Mouse (Mus musculus) right cerebral cortex, adult 18-20 months (tissue): ENCODE results near the gene Rora.

Experiments
- DNase-seq: peaks from one replicate; pipeline ENCODE4 v3.0.0; 2022; ENCODE audit warnings: mixed read lengths

The Rora gene

GRCm38 (mm10) chr9:69371046-69371724 is 717.6 kb downstream of the Rora start:
- DNase-seq, result no peak

DNA sequence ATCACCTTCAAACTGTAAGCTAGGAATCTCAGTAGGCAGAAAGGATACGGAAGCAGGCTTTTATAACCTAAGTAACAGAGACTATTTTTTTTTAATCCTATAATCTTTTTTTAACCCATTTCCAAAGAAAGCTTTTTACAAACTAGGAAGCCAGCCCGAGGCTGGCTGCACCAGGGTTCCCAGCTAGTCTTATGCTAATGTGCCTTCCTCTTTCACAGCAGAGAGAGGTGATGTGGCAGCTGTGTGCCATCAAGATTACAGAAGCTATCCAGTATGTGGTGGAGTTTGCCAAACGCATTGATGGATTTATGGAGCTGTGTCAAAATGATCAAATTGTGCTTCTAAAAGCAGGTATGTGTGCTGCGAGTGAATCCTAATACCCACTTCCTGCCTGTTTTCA is 719.3 kb downstream of the Rora start:
- DNase-seq, result peak; percentile 31

DNA sequence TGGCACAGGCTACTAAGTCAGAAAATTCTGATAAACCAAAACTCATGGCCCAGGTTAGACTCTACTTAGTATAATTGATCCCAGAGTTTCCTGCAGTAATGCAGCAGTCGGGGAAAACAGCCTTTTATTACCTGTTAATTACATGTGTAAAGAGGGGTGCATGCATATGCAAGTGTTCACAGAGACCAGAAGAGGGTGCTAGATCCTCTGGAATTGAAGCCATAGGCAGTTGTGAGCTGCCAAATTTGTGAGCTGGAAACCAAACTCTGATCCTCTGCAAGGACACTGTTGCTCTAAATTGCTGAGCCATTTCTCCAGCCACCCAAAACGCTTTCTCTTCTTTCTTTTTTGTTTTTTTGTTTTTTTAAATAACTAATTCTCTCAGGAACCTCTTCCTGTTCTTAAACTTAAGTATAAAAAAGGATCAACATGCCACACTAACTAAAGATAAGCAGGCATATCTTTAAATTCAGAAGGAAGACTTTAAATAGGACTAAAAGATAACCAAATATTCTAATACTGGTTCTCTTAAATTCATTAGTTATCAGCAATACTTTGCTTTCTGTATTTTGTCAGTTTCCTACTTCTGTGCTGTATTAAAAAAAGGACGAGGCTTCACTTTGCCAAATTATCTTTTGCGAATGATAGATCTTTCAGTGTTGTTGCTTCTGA is 723.5 kb downstream of the Rora start:
- DNase-seq, result no peak

DNA sequence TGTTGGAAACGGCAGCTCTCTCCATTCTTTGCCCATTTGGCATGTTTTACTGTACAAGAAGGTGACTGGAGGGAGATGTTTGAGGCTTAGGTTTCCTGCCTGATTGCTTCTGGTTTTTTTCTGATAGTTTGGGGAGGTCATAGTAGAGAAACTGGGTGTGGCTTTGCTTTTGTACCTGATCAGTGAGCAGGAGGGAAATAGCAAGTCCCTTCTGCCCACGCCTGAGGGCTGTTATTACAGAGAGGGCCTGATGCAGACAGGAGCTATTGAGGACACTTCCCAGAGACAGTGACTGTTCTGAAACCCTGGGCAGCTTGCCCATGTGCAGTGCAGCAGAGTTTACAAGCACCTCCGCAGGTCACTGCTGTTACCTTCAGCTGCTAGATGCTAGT is 724.1 kb downstream of the Rora start:
- no peak for DNase-seq

GRCm38 (mm10) chr9:69380546-69380945 is 727.0 kb downstream of the Rora start:
- no peak for DNase-seq

DNA sequence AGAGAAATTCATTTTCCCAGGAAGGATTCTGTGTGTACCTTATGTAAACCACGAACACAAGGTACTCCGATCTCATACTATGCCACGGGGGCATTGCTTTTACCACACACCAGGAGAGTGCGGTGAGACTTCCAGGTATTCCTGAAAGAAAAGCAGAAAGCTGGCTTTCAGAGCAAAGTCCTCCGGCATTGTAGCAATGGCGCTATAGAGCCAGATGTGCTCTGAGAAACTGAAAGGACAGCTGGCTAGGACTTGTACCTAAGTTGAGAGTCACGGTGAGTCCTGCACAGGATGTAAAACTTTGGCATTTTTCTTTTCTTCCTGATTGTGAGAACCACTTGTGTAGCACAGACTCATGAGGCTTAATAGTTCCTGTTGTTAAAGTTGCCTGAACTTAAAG is 728.2 kb downstream of the Rora start:
- no peak for DNase-seq

- DNase-seq, result no peak
Observed at GRCm38 (mm10) chr9:69384475-69384874, 730.9 kb downstream of the Rora start.

GRCm38 (mm10) chr9:69384905-69385304 is 731.3 kb downstream of the Rora start:
- DNase-seq, result no peak

DNA sequence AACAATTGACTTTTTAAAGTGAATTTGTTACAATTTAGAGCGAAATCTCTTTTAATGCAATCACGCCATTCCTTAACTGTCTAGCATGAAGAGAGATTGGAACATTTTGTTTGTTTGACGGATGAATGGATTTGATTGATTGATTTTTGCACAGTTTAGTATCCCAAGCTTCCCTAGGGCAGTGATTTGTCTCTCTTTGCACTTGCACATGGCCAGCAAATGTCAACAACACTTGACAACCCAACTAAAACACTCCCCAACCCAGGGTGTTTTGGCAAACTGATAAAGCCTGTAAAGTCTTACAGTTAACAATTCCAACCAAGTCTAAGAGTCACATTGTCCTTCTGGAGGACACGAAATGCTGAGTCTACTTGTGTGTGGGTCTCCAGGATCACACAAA is 733.7 kb downstream of the Rora start:
- DNase-seq, result no peak

DNA sequence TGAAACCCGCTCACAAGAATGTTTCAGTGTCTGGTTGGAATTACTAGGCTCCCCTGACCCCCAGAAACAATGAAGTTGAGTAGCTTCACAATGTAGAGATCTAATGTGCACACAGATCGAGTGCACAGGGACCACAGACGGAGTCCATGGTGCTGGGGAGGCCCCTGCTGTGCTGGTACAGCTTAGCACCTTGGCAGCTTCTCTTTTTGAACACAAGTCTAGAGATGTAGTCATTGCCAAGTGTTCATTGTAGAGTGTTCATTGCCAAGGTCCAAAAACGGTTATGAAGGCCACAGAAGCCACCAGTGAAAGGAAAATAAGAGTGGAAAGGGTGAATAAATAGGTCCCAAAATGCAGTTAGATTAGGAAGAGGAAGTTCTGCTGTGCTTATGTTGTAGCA is 737.0 kb downstream of the Rora start:
- DNase-seq, result no peak

DNA sequence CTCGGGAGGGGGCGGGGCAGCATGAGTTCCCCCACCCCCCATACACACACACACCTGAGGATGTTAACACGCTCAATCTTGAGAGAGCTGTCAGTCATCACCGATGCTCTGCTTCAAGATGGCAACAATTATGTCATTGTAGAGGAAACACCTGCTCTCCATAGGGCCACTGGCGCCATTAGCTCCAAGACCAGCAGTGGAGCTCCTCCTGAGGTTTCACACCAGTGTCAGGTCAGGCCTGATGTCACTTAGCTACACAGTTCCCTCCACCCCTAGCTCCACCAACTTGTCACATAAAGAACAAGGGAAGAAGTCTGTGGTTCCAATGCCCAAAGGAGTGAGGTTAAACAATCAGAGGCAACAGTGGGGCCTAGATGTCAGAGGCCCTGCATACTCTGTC is 740.6 kb downstream of the Rora start:
- DNase-seq, result no peak

- DNase-seq, result no peak
Observed at GRCm38 (mm10) chr9:69397432-69397759, 743.8 kb downstream of the Rora start.

GRCm38 (mm10) chr9:69397760-69398452 is 744.3 kb downstream of the Rora start, which contains the start of gene Ice2:
Ice2 (plus strand) TSS chr9:69397906.
- peak; percentile 73 for DNase-seq

DNA sequence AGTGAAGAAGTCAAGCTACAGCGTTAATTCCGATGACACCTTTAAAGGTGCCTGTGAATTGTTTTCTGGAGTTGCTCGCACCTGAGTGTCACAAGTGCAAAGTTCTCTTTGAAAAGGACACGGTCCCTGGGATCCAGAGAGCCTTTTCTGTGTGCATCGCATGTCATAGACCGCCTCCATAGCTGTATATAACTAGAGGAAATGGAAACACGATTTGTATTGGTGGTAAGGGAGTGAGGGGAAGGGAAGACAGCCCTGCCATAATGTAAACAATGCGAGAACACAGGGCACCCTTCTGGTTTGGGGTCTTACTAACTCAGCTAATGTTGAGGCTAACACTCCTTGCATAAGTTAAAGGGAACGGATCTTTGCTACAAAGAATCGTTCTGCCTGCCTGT is 744.9 kb downstream of the Rora start:
- DNase-seq, result no peak

DNA sequence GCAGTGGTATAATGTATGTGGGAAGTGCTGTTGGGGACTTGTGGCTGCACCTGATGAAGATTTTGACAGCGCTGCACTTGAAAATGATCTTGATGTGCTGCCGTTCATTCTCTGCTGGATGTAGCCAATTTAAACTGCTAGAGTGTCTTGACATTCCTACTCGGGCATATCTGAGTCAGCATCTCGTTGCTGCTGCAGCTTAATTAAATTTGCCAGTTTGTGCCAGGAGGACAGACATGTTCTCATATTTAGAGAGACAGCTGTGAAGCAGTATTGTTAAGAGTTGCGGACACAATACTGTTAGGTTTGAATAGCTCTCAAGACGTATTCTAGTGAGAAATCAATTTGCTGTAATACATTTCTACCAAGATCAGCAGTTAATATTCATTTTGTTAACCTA is 751.1 kb downstream of the Rora start:
- DNase-seq, result no peak

- DNase-seq, result no peak
Observed at GRCm38 (mm10) chr9:69419476-69419875, 765.9 kb downstream of the Rora start.

GRCm38 (mm10) chr9:69430531-69430930 is 776.9 kb downstream of the Rora start:
- DNase-seq, result no peak

DNA sequence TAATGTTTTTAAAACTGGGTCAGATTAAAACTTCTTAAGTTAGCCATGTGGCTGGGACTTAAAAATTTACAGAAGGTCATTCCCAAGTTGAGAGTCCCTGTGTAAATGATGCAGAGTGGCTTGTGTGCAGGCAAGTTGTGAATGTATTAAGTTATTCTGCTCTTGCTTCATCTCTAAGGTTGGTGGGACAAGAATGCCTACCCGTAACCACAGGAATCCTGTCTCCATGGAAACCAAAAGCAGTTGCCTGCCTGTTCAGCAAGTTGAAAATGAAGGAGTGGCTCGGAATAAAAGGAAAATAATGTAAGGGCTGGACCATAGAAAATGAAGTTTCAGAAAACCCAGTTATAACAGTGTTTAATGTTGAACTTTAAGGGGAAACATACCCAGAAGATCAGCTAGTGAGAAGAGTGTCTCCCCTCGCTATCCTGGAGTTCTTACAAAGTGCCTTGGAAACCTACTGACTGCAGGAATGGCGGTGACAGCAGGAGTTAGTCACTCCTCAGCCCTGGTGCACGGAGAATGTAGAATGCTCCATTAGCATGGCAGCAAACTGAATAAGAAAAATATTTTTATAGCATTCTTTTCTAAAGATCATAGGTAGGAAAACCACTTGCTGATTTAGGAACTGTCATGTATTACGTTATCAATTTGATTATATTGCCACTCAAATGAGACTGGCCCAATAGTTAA is 778.4 kb downstream of the Rora start:
- DNase-seq, result no peak

- no peak for DNase-seq
Observed at GRCm38 (mm10) chr9:69435194-69435593, 781.6 kb downstream of the Rora start.

DNA sequence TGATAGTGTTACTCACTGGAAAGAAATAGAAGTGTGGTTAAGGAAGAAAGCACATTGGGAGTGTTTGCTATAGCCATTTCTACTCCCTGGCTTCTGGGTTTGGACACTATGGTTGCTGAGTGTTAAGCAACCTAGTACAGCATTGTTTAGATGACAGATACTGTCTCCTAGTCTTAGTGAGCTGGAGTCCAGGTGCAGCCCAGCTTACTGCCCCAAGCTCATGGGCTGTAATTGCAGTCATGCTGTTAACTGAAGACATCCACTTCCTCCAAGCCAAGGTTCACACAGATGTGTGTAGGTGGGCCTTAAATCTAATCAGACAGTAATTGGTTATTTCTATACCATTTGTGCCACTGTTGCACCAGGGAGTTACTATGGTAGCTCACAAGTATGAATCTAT is 782.1 kb downstream of the Rora start:
- DNase-seq, result no peak
